Mouse (Mus musculus): ENCODE measurements around the gene Elavl4.

Gene Elavl4

DNA sequence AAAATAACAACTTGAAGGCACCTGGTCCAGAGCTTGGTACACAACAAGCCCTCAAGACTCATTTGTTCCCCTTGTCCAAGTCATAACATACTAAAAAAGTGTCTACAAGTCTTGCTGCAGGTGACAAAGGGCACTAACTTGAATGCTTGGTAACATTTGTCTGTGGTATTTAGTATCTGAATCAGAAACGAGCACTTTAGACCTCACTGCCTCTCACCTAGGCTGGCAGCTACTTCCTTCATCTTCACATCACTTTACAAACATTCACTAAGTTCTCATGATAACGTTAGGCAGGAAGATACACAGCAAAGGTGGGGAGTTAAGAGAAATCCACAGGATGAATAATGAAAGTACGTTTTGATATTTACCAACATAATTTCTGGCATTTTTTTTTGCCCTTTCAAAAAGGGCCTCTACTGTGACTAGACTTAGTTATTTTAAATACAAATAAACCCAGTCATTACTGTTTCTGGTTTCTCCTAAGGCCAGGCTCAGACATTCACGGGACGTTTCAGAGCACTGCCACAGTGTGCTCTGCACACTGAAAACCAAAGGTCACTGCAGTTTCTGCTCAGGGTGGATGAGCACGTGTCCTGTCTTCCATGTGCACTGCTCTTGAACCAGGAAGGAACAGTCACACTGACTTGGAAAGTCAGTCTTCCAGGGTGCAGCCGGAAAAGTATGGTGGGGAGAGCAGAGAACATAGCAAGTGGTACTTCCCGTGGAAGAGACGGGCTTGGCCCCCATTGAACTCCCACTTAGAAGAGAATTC is 84.7 kb downstream of the Elavl4 start:
- no peak for DNase-seq (ENCODE audit: low read depth, low spot score)

- no peak for DNase-seq (ENCODE audit: low read depth, low spot score)
Observed at GRCm38 (mm10) chr4:110264345-110264943, 87.3 kb downstream of the Elavl4 start.

GRCm38 (mm10) chr4:110257360-110257759 is 94.3 kb downstream of the Elavl4 start:
- DNase-seq (ENCODE audit: low read depth, low spot score), result no peak

GRCm38 (mm10) chr4:110255617-110256016 is 96.1 kb downstream of the Elavl4 start:
- DNase-seq (ENCODE audit: low read depth, low spot score), result no peak

DNA sequence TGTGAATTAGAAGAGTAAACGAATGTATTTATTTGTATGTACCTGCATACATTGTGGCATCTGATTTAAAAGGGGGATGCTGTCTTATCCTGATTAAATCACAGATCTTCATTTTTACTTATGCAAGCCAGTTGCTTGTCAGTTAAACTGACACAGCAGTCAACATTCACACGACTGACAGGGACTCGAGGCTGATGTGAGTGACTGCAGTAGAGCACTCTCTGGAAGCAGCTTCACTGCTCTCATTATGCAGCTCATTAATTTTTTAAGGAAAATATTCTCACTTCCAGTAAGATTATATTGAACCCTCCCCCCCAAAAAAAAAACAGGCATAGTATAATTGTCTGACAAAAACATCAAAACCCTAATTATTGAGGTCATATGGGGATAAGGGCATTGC is 101.7 kb downstream of the Elavl4 start:
- DNase-seq (ENCODE audit: low read depth, low spot score), result no peak

GRCm38 (mm10) chr4:110242879-110243278 is 108.8 kb downstream of the Elavl4 start:
- no peak for DNase-seq (ENCODE audit: low read depth, low spot score)

- no peak for DNase-seq (ENCODE audit: low read depth, low spot score)
Observed at GRCm38 (mm10) chr4:110234554-110234953, 117.2 kb downstream of the Elavl4 start.

DNA sequence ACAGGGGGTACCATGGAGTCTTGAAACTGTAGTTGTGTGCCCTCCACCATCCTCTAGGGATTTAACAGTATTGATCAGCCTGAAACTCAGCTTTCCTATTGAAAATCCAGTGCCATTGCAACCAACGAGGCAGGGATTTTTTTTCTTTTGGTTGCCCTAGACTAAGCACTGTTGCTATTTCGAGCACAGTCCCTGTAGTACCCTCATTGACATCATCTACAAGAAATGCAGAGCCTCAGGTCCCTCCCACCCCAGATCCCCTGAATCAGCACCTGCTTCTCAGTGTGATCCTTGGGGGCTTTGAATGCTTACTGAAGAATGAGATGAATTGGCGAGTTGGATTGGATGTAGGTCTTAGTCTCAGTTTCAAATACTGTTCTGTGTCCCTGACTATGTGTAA is 119.4 kb downstream of the Elavl4 start:
- DNase-seq (ENCODE audit: low read depth, low spot score), result no peak

DNA sequence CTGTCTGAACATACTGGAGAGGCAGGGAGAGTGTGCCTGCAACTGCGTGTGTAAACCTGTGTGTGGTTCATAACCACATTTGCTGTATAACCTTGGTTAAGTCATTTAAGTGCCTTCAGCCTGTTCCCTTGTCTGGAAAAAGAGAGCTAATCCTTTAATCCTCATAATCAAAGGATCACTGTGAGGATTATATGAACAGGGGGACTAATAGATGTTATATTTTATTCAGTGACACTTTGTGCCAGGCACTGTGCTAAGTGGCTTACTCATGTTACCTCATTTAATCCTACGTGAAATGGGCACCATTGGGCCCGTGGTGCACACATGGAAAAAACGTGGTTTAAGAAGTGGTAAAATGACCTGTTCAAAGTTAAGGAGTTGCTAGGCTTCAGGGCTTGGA is 119.9 kb downstream of the Elavl4 start:
- DNase-seq (ENCODE audit: low read depth, low spot score), result no peak

- DNase-seq (ENCODE audit: low read depth, low spot score), result no peak
Observed at GRCm38 (mm10) chr4:110229652-110230051, 122.1 kb downstream of the Elavl4 start.

DNA sequence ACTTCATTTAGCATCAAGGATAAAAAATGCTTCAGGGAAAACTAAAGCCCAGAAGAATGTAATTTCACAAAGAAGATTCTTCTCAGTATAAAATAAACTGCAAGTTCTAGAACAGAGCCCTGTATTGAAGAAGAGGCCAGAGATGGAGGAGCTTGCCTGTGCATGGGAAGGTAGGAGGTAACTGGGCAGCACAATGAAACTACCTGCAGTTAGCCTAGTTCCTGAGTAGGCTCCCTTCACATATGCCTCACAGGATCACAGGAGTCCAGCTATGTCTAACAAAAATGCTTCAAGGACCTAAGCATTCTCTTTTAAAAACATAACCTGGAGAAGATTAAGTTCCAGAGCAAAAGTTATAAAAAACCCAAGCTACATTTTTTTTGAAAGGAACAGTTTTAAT is 122.5 kb downstream of the Elavl4 start:
- DNase-seq (ENCODE audit: low read depth, low spot score), result no peak

DNA sequence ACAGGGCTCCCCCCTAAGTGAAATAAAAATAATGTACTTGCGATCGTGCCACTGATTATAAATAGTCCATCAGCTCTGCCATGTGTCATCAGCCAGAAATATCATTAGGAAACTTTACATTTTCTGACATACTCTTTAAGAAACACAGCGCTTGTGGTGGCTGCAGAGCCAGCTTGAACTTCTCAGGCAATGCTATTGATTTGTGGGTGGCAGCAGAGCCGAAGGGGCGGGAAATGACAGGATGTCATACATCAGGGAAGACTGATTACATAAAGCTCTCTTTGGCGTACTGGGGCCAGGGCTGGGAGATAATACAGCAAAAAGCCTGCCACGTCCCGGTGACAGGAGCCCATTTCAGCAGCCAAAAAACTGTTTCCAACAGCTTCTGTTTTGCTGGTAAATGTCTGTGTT is 124.1 kb downstream of the Elavl4 start:
- no peak for DNase-seq (ENCODE audit: low read depth, low spot score)

DNA sequence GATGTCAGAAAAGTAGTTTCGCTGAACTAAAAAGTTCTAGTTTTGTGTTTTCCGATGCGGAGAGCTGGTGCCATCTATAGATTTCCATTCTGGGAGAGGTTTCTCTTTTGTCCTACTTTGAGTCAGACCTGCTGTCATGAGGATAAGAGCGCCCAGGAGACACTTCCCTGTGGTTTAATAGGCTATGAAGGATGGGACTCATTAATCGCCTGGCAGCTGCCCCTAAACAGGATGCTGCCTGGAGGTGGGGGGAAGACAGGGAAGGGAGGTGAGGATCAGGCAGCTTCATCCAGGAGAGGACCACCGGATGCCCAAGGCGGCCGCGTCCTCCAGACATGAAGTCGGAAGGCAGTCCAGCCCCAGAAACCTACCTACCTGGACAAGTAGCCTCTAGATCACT is 126.2 kb downstream of the Elavl4 start:
- no peak for DNase-seq (ENCODE audit: low read depth, low spot score)

DNA sequence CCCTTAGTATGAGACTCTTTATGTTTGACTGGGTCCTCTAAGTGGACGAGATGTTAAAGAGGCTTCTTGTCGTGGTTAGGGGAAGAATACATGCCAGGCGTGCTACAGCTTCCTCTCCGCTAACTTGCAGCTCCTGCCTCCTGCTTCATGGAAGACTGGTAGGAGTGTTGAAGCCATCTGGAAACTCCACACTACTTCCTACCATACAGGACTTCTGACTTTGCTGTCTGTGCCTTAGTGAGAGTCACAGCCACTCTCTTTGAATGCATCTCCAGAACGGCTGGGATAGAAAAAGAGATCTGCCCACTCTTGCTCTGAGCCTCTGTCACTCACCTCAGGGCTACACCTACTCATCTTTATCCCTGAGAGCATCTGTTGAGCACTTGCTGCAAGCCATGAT is 132.9 kb downstream of the Elavl4 start:
- no peak for DNase-seq (ENCODE audit: low read depth, low spot score)

- DNase-seq (ENCODE audit: low read depth, low spot score), result no peak
Observed at GRCm38 (mm10) chr4:110217553-110217952, 134.2 kb downstream of the Elavl4 start.

DNA sequence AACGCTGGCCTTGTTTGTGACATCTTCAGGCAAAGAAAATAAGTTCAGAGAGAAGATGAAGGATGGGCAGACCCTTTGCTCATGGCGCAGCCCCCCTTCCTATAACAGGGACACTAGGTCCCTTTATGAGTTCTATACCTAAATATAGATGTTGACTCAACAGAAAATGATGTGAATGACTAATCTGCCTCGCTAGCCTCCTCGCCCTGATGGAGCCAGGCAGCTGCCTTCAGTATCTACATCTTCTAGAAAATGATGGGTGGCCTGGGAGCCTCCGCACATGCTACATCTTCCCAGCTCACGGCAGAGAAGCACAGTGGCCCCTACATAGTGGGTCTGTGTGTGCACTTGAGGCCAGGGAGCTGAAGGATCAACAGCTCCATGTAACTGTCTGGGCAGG is 137.2 kb downstream of the Elavl4 start:
- DNase-seq (ENCODE audit: low read depth, low spot score), result no peak

DNA sequence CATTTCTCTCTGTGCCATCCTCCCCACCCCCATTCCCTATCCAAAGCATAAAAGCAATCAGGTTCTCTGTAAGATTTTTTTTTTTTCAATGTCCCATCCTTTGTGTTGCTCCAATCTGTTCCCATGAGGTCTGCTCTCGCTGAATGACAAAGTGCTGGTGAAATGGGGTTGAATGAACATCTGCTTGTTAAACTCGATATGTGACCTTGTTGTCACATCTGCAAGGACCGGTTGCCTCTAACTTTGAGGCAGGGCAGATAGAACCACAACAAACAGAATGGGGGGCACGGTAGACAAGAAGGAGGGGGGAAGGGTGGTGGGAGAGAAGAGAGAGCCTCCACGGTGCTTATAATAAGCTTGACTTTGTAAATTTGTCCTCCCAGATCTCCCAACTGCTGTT is 138.0 kb downstream of the Elavl4 start:
- DNase-seq (ENCODE audit: low read depth, low spot score), result no peak

- DNase-seq (ENCODE audit: low read depth, low spot score), result no peak
Observed at GRCm38 (mm10) chr4:110210246-110210645, 141.5 kb downstream of the Elavl4 start.

DNA sequence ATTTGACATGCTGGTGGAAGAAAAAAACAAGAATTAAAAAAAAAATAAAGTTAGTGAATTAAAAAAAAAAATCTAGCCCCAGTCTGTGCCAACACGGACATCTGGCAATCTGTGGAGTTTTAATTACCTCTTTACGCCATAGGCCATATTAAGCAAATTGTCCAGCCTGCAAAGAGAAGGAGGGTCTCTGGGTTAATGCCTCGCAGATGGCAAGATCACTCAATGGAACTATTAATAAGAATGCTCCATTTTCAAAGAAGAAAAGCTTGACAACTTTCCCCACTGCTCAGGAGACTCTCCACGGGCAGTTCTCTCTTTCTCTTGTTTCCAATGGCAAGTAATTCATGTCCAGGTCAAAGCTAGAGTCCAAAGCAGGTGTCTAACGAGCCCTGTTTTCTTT is 142.1 kb downstream of the Elavl4 start:
- no peak for DNase-seq (ENCODE audit: low read depth, low spot score)

- DNase-seq (ENCODE audit: low read depth, low spot score), result no peak
Observed at GRCm38 (mm10) chr4:110201680-110202079, 150.0 kb downstream of the Elavl4 start.

GRCm38 (mm10) chr4:110199897-110200296 is 151.8 kb downstream of the Elavl4 start:
- no peak for DNase-seq (ENCODE audit: low read depth, low spot score)

DNA sequence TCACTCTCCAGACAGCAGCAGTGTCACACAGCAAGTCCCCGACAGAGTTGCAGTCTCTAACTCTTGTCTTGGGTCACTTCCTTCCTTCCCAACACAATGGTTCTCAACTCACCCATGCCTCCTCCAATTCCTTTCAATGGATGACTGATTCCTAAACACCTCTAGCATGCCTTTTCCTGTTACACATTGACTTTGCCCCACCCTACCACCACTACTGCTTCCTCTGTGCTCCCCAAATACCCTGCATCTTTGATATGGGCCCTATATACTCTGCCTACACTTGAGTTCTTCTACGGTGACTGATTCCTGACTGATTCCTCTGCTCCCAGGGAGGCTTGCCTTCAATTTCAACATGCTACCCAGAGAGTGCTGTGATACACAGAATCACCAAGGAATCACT is 153.1 kb downstream of the Elavl4 start:
- no peak for DNase-seq (ENCODE audit: low read depth, low spot score)

DNA sequence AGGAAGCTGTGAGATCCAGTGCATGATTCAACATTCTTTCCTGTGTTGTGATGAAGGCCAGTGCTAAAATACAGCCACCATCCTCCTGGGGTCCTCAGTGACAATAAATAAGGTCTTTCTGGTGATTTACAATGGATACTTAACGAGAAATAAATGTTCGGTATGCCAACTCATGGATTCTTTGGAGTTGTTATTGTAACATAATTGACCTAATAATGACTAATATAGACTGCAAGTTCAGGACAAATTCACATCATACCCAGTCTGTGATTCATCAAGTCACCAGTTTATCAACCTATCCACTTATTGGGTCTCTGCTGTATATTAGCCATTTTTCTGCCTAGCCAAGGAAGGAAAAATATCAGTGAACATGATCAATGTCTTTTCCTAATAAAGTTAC is 174.4 kb downstream of the Elavl4 start:
- no peak for DNase-seq (ENCODE audit: low read depth, low spot score)

- DNase-seq (ENCODE audit: low read depth, low spot score), result no peak
Observed at GRCm38 (mm10) chr4:110172028-110172427, 179.7 kb downstream of the Elavl4 start.

Data from CD4-positive helper T cell, adult 2 months (primary cell).